Mouse (Mus musculus) forebrain, embryonic 12.5 days (tissue): ENCODE results near the gene Zfp57. TPM values are rescaled to one million over a fixed set of nuclear protein-coding genes. Genes with fewer than 3 reads are reported as not detected.

Experiments
- ATAC-seq: fragments of 200-750 bp; cut with Nextera tagmentation; 2 replicates; pipeline ENCODE4 v1.8.0; 2017; ENCODE audit warnings: moderate TSS enrichment; ENCODE audit not compliant: low FRiP score
- H3K27ac ChIP-seq: fragments of 300-500 bp; sonication (generic); 2 replicates; pipeline ENCODE4 v1.5.1; 2016; ENCODE audit warnings: mild to moderate bottlenecking
- H3K27me3 ChIP-seq: fragments of 300-500 bp; sonication (generic); 2 replicates; pipeline ENCODE4 v1.6.1; 2016; ENCODE audit warnings: mild to moderate bottlenecking
- H3K36me3 ChIP-seq: fragments of 300-500 bp; sonication (generic); replicated peaks from 2 replicates; pipeline ENCODE4 v1.6.1; 2016; ENCODE audit warnings: mild to moderate bottlenecking
- H3K4me1 ChIP-seq: fragments of 300-500 bp; sonication (generic); 2 replicates; pipeline ENCODE4 v1.6.1; 2016
- H3K4me2 ChIP-seq: fragments of 300-500 bp; sonication (generic); 2 replicates; pipeline ENCODE4 v1.6.1; 2016; ENCODE audit warnings: mild to moderate bottlenecking, moderate library complexity
- H3K4me3 ChIP-seq: fragments of 300-500 bp; sonication (generic); replicated peaks from 2 replicates; pipeline ENCODE4 v1.5.1; 2016; ENCODE audit warnings: mild to moderate bottlenecking
- H3K9ac ChIP-seq: fragments of 300-500 bp; sonication (generic); 2 replicates; pipeline ENCODE4 v1.6.1; 2016; ENCODE audit warnings: mild to moderate bottlenecking
- H3K9me3 ChIP-seq: fragments of 300-500 bp; sonication (generic); 2 replicates; pipeline ENCODE4 v1.6.1; 2016
- WGBS: fragments of 180-500 bp; shearing (Covaris S2); methylation state at CpG from one replicate; pipeline ENCODE4 v1.1.7; 2016; 5-methylcytosine and 5-hydroxymethylcytosine counted together
- polyA plus RNA-seq: library from polyadenylated mRNA; unstranded; fragments of >200 nt; fragmentation: Nextera tagmentation; extraction: Ambion mirVana; gene quantifications from 2 replicates; pipeline ENCODE4 v1.2.1, GENCODE M21; 2016

Zfp57 gene
- polyA plus RNA-seq: 193 and 197 TPM in 2 replicates

DNA sequence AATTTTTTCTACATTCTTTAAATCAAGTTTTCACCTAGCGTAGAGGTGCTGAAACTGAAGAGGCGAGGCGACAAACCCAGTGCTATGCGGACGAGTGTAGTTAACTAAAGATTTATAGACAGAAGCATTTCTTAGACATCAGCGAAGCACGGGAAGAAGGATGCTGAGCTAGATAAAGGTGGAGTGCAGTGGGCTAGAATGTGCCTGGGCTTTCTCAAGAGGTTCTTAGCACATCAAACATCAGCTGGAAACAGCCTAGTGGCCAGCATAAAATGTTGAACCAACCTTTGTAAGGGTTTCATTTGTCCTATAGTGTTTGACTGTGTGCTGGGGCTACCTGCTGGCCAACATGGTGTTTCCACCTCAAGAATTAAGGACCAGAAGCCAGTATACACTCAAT, at the start of gene Zfp57:
Zfp57 (plus strand) TSS at position 301 of the 400 bp plus-strand sequence.
- Histone ChIP-seq H3K4me3 (peak within 1 kb of the TSS; percentile 79), H3K9me3 (no peaks in the 10 kb centered on the region), H3K27me3 (no peaks in the 10 kb centered on the region; the same call in 1 of the 2 replicates), H3K9ac (peak within 1 kb of the TSS; percentile 91), H3K4me2 (peak within 1 kb of the TSS; percentile 67), H3K4me1 (peaks cover 13% of the 10 kb centered on the region), H3K36me3 (peaks cover 15% of the 10 kb centered on the region), H3K27ac (no peak within 1 kb of the TSS)
- 94% methylated on average over 7 of the region's 7 CpGs for WGBS
- ATAC-seq: no peak

DNA sequence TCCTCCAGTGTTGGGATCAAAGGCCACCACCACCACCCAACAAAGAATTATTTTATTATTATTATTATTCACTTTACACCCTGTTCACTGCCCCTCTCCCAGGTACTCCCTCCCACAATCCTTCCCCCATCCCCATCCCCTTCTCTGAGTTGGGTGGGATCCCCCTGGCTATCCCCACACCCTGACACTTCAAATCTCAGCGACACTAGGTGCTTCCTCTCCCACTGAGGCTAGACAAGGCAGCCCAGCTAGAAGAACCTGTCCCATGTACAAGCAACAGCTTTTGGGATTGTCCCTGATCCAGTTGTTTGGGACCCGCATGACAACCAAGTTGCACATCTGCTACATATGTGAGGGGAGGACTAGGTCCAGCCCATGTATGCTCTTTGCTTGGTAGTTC, 48.3 kb upstream of the Zfp57 start:
- Histone ChIP-seq H3K27me3 (peaks cover 4% of the 10 kb centered on the region; the same call in 1 of the 2 replicates), H3K4me2 (no peak overlapping the region), H3K4me3 (no peak overlapping the region), H3K27ac (no peak overlapping the region), H3K9ac (no peak overlapping the region), H3K4me1 (peaks cover 18% of the 10 kb centered on the region), H3K9me3 (no peaks in the 10 kb centered on the region), H3K36me3 (peaks cover 15% of the 10 kb centered on the region)
- 98% methylated on average over 2 of the region's 2 CpGs for WGBS
- no peak for ATAC-seq

DNA sequence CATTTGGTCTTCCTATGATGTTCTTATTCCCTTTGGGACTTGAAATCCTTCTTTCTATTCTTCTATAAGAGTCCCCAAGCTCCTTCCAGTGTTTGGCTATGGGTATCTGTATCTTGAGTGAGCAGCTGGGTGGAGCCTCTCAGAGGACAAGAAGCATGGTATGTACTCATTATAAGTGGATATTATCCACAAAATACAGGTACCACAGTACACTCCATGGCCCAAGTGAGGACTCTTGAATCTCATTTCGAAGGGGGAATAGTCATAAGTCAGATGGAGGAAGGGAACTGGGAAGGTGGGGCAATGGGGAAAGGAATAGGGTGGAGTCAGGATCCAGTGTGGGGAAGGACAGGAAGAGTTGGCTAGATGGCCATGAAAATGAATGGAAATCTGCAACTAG, 47.9 kb upstream of the Zfp57 start:
- H3K36me3 ChIP-seq: peaks cover 15% of the 10 kb centered on the region

DNA sequence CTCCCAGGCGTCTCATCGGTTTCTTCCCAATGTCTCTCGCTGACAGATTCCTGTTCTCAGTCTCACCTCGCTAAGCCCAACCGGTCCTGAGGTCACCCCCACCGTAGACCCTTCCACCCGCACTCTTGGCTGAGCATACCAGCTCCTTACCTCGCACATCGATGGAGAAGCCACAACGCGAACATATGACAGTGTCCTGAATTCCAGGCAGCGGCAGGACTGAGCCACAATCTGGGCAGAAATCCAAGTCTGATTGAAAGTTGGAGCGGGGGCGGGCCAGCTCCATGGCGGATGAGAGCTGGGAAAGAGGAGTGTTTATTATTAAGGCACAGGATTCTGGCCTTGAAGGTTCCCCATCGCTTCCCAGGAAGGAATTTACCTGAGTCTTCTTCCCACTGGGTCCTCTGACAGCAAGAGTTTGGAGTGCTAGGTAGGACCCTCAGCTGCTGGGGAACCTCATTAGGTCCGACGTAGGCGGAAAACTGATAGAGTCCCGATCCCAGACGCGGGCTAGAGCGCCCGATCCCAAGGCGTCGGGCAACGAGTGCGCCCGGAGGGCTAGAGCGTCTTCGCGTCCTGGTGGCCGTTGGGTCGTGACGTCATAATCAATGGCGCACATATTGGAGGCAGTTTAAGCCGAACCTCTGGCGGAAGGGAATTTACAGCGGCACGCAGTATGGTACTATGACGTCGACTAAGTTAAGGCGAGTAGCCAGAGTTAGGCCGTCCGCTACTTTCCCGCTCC, 42.8 kb upstream of the Zfp57 start, which contains the start of the genes Znrd1 and Znrd1as:
Znrd1 (minus strand) TSS at position 561 of the 745 bp plus-strand sequence.
Znrd1as (plus strand) TSS at position 594 of the 745 bp plus-strand sequence.
- Histone ChIP-seq H3K9me3 (no peaks in the 10 kb centered on the region), H3K36me3 (0 out of 2 replicates have a peak, but pooled peaks cover 3% of the 10 kb centered on the region), H3K27ac (peak within 1 kb of the TSS; percentile 68), H3K27me3 (no peaks in the 10 kb centered on the region), H3K4me3 (peak within 1 kb of the TSS; percentile 67), H3K9ac (peak within 1 kb of the TSS; percentile 79), H3K4me2 (peak within 1 kb of the TSS; percentile 82), H3K4me1 (peaks cover 15% of the 10 kb centered on the region)
- under 1% methylated on average over 46 of the region's 46 CpGs for WGBS
- peak; percentile 98 for ATAC-seq

More for the DNA sequence above, 47.9 kb upstream of the Zfp57 start:
- no peak for ATAC-seq
- no peaks in the 10 kb centered on the region for H3K9me3 ChIP-seq
- 96% methylated on average over 1 of the region's 1 CpGs for WGBS
- H3K27me3 ChIP-seq: peaks cover 4% of the 10 kb centered on the region; the same call in 1 of the 2 replicates
- H3K9ac ChIP-seq: no peak overlapping the region
- no peak overlapping the region for H3K27ac ChIP-seq
- H3K4me3 ChIP-seq: no peak overlapping the region
- peaks cover 19% of the 10 kb centered on the region for H3K4me1 ChIP-seq
- no peak overlapping the region for H3K4me2 ChIP-seq

DNA sequence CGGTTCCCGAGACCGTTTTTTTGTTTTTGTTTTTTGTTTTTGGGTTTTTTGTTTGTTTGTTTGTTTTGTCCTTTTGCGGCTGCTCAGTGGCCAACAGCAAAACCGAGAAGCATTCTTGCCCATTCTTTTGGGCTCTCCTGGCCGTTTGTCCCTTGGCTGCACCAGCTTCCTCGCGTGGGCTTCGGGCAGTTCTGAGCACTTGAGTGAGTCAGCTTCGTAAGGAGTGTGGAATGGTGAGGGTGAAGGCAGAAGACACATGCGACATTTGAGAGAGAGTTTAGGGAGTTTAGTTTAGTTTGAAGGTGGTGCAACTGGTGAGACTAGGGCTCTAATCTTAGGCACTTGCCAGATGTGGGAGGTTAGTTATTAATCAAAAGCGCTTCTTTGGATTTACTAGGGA, 42.1 kb upstream of the Zfp57 start:
- peak overlapping the region; percentile 36; the same call in 1 of the 2 replicates for H3K27ac ChIP-seq
- H3K4me1 ChIP-seq: peaks cover 15% of the 10 kb centered on the region
- peak overlapping the region; percentile 79 for H3K9ac ChIP-seq
- 13% methylated on average over 12 of the region's 12 CpGs for WGBS
- peak overlapping the region; percentile 82 for H3K4me2 ChIP-seq
- H3K9me3 ChIP-seq: no peaks in the 10 kb centered on the region
- 0 out of 2 replicates have a peak, but pooled peaks cover 3% of the 10 kb centered on the region for H3K36me3 ChIP-seq
- ATAC-seq: peak; percentile 14; the same call in 1 of the 2 replicates
- no peaks in the 10 kb centered on the region for H3K27me3 ChIP-seq
- peak overlapping the region; percentile 67 for H3K4me3 ChIP-seq

DNA sequence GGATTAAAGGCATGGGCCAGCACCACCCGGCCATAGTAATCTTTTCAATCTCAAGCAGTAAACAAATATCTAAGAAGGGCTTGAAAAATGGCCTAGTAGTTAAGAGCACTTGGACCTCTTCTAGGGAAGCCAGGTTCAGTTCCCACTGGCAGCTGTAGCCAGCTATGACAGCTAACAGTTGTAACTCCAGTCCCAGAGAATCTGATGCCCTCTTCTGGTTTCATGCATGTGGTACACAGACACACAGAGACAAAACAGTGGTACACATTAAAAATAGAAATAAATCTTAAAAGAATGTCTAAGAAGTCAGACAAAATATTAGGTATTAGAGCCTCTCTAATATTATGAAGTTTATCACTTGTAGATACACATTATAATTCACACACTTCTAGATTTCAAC, 39.8 kb upstream of the Zfp57 start:
- Histone ChIP-seq H3K4me1 (peaks cover 15% of the 10 kb centered on the region), H3K27ac (no peak overlapping the region), H3K9me3 (no peaks in the 10 kb centered on the region), H3K4me2 (no peak overlapping the region), H3K27me3 (no peaks in the 10 kb centered on the region), H3K4me3 (no peak overlapping the region), H3K9ac (no peak overlapping the region), H3K36me3 (no peaks in the 10 kb centered on the region; the same call in 1 of the 2 replicates)
- ATAC-seq: no peak
- 84% methylated on average over 1 of the region's 1 CpGs for WGBS

DNA sequence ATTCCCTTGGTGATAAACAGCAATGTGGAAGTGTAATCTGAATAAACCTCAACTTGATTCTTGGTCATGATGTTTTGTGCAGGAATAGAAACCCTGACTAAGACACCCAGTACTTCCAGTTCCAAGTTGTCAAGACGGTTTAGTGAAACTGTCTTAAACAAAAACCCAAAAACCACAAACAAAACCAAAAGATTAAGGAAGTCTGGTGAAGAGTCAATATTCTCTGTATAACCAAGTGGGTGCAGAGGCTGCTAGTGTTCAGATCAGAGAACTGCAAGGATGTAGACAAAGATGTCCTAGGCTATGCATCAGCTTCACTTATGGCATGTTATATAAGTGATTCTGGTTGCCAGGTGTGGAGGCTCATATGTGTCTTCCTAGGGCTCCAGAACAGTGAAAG, 34.1 kb upstream of the Zfp57 start:
- Histone ChIP-seq H3K9ac (no peak overlapping the region), H3K4me2 (no peak overlapping the region), H3K36me3 (no peaks in the 10 kb centered on the region; the same call in 1 of the 2 replicates), H3K9me3 (no peaks in the 10 kb centered on the region), H3K4me1 (no peaks in the 10 kb centered on the region), H3K27ac (no peak overlapping the region), H3K27me3 (no peaks in the 10 kb centered on the region), H3K4me3 (no peak overlapping the region)
- ATAC-seq: no peak
- 81% methylated on average over 1 of the region's 1 CpGs for WGBS

DNA sequence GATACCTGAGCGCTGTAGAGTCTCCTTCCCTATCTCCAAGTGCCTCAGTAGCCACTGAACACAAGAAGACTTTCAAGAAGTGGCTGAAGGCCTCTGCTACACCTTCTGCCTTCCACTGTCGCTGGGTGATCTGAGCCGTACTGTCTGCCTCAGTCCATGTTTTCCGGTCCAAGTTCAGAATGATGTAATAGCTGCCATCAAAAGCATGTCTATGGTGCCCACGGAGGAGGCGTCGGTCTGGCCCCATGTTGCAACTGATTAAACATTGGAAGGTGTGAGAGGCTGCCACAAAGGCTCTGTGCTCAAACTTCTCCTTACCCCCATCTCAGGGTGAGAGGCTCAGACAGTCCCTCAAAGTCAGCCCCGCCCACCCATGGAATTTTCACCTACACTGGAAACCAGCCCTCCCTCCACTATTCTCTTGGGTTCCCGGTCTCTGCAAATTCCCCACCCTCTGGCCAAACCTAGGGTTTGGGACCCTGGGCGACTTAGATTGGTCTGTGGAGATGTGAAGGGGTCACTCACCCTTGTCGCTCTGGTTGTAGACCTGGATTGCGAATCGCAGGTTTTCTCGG, 30.6 kb upstream of the Zfp57 start:
- 85% methylated on average over 14 of the region's 14 CpGs for WGBS
- ATAC-seq: no peak

DNA sequence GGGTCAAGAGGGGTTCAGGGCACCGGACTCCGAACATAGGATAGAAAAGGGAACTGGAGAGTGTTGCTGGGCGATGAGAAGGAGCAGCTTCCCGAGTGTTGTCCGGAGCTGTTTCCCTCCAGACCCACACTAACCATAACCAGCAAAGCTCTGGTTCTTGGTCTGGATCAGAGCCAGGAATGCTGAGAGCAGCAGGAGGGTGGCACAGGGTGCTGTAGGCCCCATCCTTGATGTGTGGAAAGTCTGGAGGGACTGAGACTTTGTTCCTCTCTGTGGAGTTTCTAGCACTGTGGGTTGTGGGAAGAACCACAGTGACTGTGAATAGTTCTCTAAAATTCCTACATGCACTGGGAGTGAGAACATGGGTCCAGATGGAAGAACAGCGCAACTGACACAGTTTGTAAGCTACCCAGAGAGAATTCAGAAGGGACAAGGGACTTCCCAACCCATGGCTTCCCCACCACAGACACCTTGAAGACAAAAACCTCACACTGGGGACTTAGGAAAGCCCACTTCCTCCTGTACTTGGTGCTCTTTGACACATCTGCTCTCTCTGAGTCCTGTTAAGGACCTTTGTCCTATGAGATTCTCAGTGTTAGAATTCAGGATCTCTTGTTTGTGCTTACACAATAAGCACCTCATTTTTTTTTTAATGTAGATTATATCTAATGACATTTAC, 29.7 kb upstream of the Zfp57 start:
- H3K9me3 ChIP-seq: no peaks in the 10 kb centered on the region
- 93% methylated on average over 6 of the region's 6 CpGs for WGBS
- no peak overlapping the region for H3K9ac ChIP-seq
- no peak overlapping the region for H3K4me3 ChIP-seq
- no peak for ATAC-seq
- H3K36me3 ChIP-seq: no peaks in the 10 kb centered on the region
- no peaks in the 10 kb centered on the region for H3K27me3 ChIP-seq
- H3K27ac ChIP-seq: no peak overlapping the region
- H3K4me1 ChIP-seq: no peaks in the 10 kb centered on the region
- H3K4me2 ChIP-seq: no peak overlapping the region

More for the DNA sequence above, 30.6 kb upstream of the Zfp57 start:
- Histone ChIP-seq H3K9ac (no peak overlapping the region), H3K4me2 (no peak overlapping the region), H3K9me3 (no peaks in the 10 kb centered on the region), H3K4me3 (no peak overlapping the region), H3K4me1 (no peaks in the 10 kb centered on the region), H3K27me3 (no peaks in the 10 kb centered on the region), H3K36me3 (no peaks in the 10 kb centered on the region), H3K27ac (no peak overlapping the region)

DNA sequence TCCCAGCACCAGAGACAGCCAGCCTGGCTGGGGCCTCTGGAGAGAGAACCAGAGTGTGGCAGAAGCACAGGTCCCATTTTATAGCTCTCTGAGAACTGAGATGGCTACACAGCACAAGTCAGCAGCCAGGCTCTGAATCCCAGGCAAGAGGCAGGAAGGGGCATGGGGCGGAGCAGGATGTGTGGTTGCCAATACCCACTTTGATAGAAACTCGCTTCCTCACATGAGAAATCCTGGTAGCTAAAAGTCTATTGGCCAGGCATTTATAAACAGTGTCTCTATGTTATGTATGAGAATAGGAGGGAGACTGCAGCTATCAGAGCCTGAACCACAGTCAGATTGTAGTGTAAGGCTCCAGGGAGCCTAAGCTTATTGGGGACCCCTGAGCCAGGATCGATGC, 28.2 kb upstream of the Zfp57 start:
- Histone ChIP-seq H3K4me3 (no peak overlapping the region), H3K27me3 (no peaks in the 10 kb centered on the region), H3K9ac (no peak overlapping the region), H3K36me3 (no peaks in the 10 kb centered on the region), H3K4me1 (no peaks in the 10 kb centered on the region), H3K27ac (no peak overlapping the region), H3K9me3 (no peaks in the 10 kb centered on the region), H3K4me2 (no peak overlapping the region)
- WGBS: 81% methylated on average over 3 of the region's 3 CpGs
- ATAC-seq: no peak

DNA sequence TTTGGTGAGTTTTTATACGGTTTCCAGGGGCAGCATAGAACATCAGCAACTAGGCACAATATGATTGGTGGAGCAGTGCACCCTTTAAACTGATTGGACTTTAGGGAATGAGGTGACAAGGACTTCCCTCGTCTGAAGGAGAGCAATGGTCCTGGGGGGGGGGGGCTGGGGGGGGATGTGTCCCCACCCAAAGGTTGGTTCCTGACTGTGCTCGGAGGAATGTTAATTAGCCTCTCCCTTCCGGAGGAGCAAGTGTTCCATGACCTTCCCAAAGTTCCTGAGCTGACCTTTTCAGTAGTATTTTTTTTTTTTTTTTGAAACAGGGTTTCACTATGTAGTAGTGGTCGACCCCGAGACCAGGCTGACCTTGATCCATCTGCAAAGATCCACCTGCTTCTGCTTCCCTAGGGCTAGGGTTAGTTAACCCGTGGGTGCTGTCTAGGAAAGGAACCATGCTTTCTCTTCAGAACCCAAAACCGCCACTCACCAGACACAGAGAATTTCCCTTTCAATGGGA, 27.6 kb upstream of the Zfp57 start:
- Histone ChIP-seq H3K9ac (no peak overlapping the region), H3K9me3 (no peaks in the 10 kb centered on the region), H3K4me3 (no peak overlapping the region), H3K4me2 (no peak overlapping the region), H3K4me1 (no peaks in the 10 kb centered on the region), H3K27ac (no peak overlapping the region), H3K36me3 (no peaks in the 10 kb centered on the region), H3K27me3 (no peaks in the 10 kb centered on the region)
- 78% methylated on average over 8 of the region's 8 CpGs for WGBS
- ATAC-seq: no peak

DNA sequence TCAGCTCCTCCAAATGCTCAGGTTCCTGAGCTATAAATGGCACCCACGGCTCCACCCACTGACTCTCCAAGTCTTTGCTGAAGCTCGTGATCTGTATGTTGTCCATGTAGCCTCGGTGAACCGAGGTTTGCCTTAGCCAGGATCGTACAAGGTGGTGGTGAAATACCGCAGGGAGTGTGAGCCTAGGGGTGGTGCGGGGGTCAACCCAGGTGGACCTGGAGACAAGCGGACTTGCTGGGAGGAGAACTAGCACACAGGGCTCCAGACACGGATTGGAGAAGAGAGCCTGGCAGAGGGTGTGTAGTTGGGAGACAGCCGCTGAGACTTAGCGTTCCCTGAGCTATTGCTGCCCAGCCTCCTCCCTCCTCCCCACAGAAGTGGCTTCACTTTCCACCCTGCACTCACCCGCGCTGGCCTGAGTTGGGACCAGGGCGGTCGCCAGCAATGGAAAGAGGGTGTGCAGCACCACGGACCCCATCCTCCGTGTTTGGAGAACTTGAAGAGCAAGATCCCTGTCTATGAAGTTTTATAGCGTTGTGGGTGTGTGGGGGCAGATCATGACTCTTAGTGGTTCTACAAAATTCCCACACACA, 19.6 kb upstream of the Zfp57 start, which contains the start of gene 2410137M14Rik:
2410137M14Rik (minus strand) TSS at position 17 of the 593 bp plus-strand sequence.
- Histone ChIP-seq H3K9ac (no peak within 1 kb of the TSS), H3K27ac (no peak within 1 kb of the TSS), H3K27me3 (0 out of 2 replicates have a peak, but pooled peaks cover 13% of the 10 kb centered on the region), H3K9me3 (no peaks in the 10 kb centered on the region), H3K4me2 (no peak within 1 kb of the TSS), H3K4me1 (peaks cover 13% of the 10 kb centered on the region), H3K36me3 (no peaks in the 10 kb centered on the region), H3K4me3 (no peak within 1 kb of the TSS)
- WGBS: 18% methylated on average over 18 of the region's 18 CpGs
- ATAC-seq: no peak
